Mouse (Mus musculus) lung, postnatal 14 days (tissue): ENCODE measurements around the gene Rapgef5.

Source experiments
- DNase-seq: peaks from one replicate; pipeline ENCODE4 v3.0.0; 2021

Gene Rapgef5

DNA sequence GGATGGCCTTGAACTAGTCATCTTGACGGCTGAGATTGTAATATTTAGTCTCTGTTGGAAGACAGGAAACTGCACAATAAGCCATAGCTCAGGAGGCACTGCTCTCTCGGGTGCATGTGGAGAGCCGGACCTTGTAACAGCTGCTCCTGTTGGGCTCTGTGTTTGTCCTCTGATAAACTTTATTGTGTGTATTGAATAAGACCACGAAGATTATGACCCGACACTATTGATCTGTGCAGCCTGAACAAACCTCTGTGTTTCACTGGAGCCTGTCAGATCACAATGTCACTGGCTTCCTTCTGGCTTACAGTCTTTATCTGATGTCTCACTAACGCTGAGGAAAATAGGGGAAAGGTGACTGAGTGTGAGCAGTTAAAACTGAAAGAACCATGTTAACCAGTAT, 205.5 kb downstream of the Rapgef5 start:
- no peak for DNase-seq

DNA sequence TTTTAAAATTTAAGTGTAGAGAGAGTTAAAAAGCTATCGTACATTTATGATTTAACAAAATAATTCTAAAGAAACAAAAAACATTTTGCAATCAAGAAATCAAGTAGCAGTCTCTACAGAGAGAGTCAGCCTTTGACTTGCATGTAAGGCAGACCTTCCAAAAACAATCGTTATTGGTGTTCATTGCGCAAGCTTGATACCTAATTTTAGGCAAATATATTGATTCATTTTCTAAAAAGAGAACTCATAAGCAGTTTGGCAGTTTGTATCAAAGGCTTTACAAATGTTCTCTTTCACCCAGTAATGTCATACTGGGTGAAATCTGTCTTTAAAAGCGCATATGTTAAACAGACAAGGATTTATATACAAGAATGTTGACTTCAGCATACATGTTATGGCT, 208.7 kb downstream of the Rapgef5 start:
- DNase-seq: no peak

GRCm38 (mm10) chr12:117727481-117728177, 211.3 kb downstream of the Rapgef5 start:
- DNase-seq: no peak

GRCm38 (mm10) chr12:117728178-117728611, 211.9 kb downstream of the Rapgef5 start:
- DNase-seq: peak; percentile 20

- no peak for DNase-seq
Observed at GRCm38 (mm10) chr12:117733611-117734010, 217.3 kb downstream of the Rapgef5 start.

GRCm38 (mm10) chr12:117736130-117736529, 219.9 kb downstream of the Rapgef5 start:
- DNase-seq: no peak

DNA sequence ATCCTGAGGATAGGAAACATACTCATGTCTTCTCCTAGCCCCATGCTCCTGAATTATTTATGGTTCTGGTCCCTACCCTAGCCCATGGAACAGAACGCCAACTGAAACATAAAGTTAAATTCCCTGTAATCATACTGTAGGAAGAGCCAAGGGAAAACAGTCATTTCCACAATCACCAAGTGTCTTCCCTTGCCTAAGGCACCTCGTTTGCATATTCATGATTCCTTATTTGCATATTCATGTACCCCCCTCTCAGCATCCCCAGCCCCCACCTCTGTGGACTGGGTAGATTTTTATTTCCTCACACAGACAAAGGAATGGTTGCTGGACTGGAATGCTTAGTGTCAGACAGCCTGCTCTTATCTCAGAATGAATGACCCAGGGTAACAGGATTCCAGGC, 220.6 kb downstream of the Rapgef5 start:
- no peak for DNase-seq

DNA sequence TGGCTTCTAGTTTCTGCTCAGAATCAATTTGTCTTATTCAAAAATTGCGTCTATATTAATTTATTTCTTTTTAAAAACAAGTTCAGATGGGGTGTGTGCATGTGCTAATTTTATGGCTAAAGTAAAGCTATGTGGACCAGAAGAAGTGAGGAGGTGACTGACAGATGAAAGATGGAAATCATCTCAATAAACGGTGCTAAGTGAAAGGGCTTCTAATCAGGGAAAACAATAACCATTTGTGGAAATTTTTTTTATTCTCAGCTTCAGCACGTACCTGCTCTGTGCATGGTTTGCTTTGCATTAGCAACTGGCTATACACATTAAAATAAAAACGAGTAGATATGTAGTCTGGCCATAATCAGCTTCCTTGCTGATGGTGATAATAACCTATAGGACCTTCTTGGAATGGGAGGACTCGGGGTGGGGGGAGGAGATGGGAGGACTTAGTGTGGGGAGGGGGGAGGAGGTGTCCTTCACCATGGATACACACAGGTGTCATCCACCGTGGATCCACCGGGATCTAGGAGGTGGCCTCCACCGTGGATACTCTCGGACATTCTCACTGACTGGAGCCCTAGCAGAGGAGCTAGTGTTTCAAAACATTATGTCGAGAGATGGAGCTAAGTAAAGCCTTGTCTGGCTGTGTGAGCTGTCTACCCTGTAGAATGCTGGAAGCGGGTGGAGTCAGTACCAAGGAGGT, 221.2 kb downstream of the Rapgef5 start:
- no peak for DNase-seq

DNA sequence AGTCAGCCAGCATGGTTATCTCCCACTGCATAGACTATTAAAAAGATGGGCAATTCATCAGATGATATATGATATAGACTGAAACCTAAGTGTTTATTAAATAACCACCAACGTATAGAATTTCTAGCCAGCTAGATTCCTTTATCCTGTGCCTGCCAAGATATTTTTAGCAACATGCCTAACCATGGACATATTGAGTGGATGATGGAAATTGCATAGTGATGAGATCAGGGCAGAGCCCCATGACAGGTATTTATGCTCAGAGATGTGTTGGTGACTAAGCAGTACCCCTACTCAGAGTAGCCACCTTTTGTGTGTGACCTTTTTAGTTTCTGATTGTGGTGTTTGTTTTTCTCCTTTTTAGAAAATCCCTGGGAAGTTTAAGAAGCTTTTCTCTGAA, 226.2 kb downstream of the Rapgef5 start:
- DNase-seq: no peak

DNA sequence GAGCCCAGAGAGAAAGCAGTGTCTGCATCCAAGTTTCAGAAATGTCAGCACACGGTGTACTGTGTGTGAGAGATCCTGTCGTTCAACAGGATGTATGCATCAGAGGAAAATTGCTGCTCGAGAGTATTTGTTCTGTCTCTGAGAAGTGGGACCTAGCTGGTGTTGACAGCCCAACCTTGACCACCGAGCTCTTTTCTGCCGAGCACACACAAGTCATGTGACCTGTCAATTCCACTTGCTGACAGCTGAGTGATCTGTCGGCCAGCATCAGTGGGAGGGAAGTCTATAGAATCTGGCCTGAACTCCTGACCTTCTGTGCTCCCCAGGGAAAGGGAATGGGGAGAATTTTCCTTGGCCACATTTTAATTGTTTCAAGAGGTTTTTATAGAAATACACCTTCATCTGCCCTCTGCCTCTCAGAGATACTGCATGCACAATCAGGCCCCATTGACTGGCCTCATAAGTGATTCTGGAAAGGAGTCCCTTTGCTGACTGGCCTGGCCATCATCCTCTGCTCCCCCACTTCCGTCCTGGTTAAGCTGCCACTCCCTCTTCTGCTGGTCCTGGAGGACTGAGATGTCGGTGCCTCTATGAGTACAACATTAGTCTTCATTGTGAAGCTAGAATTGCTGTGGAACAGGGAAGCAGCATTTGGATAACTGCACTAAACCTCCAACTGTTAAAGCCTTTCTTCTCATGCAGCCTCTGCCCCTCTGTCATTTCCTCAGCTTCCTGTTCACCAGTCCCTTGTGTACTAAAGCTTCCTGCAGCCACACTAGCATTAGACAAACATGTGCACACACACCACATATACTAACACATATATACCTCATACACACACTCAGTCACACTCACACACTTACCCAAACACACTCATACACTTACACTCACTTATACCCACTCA, 228.6 kb downstream of the Rapgef5 start:
- no peak for DNase-seq

DNA sequence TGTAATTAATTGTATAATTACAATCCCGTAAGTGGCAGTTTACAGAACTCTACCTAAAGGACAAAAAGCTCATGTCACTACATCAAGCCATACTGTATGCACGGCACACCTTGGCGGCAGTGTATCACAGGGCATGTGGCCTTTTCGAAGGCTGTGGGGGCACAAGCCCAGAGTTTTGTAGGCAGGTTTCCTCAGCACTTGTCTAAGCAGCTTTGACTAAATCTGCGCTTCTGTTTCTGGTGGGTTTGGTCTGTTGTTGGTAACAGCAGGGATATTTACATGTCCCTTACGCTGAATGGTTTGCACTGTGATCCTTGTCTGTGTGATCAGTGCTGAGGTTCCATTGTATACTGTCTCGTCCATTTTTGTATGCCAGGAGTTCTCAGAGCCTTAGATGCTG, 230.3 kb downstream of the Rapgef5 start:
- no peak for DNase-seq

- no peak for DNase-seq
Observed at GRCm38 (mm10) chr12:117751045-117751444, 234.8 kb downstream of the Rapgef5 start.

DNA sequence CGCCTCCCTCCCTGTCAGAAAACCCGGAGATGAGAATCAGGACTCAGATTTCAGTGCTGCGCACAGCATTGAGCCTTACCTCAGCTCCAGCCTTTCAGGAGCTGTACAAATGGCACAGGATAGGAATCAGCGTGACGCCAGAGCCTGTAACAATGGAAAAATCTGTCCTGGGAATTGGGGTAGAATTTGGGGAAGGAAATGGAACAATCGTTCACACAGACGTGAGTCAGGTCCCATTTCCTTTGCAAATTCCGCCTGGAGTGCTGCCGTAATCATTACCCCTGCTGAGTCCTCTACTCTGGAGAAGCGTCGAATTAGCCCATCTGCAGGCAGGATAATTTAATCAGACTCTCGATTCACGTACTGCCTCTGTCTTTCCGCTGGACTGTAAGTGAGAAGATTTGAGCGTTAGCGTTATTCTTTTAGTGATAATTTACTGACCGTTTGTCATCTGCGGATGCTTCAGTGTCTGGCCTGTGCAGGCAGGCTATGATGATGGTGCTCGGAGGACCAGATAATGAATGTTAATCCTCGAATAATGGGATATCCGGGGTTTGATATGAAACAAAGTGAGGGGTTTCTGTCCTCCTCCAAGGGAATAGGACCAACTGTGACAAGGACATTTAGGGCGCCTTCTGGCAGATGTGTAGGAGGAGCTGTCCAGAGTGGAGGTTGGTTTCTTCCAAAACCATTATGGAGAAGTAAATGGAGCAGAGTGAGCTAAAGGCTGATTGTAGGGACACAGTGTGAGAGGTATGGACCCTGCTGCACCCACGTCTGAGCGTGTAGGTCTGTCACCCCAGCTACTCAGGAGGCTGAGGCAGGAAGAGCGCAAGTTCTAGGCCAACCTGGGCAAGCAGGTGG, 235.5 kb downstream of the Rapgef5 start:
- peak; percentile 39 for DNase-seq

GRCm38 (mm10) chr12:117756010-117756409, 239.7 kb downstream of the Rapgef5 start:
- peak; percentile 41 for DNase-seq

DNA sequence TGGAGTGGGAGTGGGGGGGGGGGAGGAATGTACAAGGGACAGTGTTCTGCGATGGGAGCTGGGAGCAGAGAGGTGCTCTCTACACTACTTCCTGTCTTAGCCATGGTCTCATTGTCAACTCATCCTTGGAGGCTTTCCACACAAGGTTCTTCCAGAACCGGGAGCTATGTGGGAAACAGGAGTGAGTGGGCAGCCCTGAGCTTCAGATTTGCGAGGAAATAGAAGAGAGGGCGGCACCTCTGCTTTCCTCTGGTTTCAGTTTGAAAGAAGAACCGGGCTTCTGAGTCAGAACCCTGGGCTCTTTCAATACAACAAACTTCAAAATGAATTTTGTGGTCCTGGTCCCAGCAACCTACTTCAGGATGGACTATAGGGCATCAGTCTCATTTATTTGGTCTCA, 244.1 kb downstream of the Rapgef5 start:
- DNase-seq: no peak

GRCm38 (mm10) chr12:117760846-117761245, 244.6 kb downstream of the Rapgef5 start:
- DNase-seq: no peak

DNA sequence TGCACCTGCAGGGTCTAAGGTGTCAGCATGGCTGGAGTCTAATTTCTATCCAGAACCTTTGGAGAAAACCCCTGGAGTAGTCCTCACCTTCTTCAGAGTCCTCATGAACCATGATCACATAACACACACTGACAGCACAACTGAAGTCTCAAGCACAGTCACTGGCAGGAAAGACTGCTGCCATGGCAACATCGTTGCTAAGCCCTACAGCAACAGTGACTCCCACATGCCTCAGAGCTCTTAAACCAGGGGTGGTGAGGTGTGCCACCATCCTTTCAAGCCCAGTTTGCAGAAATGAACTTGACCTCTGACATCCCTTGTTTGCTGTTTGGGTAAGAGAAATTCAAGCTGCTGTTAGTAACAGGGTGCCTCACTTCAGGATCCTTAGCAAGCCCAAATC, 245.4 kb downstream of the Rapgef5 start:
- no peak for DNase-seq

DNA sequence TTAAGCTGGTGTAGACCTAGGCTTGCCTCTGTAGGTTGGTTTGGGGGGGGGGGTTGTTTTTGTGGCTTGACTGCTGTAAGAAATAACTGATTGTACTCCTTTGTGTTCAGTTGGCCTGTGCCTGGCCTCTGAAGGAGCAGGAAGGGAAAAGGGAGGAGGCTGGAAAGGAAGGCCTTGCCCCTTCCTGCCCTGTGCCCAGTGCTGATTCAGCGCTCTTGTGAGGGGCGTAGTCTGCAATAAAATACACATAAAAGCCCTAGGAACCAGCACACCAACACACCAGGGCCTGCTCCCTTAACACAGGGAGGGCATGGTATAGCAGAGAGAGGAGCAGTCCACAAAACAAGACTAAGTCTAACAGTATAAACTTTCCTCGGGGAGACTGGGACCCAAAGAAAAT, 247.0 kb downstream of the Rapgef5 start:
- DNase-seq: peak; percentile 45

DNA sequence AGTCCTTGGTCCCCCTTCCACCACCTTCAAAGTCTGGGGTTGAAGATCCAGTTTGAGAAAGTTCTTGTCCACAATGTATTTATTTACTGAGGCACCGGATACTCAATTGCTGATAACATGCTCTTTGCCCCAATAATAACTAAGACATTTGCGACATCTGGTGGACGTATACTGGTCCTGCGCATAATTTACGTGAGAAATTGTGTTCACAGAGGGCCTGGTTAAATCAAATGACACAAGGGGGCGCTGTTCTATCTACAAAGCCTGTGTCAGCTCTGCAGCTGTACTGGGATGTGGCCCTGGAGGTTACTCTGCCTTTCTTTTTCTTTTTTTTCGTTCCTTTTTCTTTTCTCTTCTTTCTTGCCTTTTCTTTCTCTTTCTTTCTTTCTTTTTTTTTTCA, 248.6 kb downstream of the Rapgef5 start:
- peak; percentile 81 for DNase-seq

DNA sequence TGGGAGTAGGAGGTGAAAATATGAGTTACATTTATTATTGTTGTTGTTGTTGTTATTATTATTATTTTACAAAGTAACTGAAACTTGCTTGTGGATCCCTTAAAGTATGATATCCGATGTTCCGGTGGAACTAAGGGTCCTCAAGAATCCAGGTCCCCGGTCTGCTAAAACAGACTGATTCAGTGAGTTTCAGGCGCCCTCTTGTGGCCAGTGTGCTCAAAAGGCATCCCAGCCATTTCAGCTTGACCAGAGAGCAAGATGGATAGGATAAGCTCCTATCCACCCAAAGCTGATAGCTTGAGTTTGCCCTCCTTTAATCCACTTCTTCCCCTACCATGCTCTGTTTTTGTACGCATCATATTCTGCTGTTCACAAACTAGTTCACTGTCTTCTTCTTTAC, 252.8 kb downstream of the Rapgef5 start:
- DNase-seq: peak; percentile 85

DNA sequence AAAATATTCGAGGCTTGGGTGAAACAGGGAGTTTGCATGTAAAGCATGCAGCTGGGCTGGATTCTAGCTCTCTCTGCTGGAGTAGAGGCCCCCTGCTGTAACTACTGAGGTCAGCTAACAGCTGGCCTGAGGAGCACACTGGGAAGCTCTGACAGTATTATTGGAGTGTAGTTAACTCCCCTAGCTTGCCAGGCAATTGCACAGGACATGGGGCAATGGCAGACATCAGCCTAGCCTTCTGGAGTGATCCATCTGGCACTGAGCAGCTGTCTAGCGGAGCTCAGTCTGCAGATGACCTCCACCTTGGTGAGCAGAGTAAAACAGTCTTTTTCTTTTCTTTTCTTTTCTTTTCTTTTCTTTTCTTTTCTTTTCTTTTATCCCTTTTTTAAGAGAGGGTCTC, 253.9 kb downstream of the Rapgef5 start:
- no peak for DNase-seq

- DNase-seq: no peak
Observed at GRCm38 (mm10) chr12:117771156-117771555, 254.9 kb downstream of the Rapgef5 start.

- peak; percentile 78 for DNase-seq
Observed at GRCm38 (mm10) chr12:117772638-117773037, 256.4 kb downstream of the Rapgef5 start.
